Mouse (Mus musculus) megakaryocyte, embryonic 14.5 days (primary cell): Measurements from ENCODE around the gene Ctrb1.

Source experiments
- FLI1 ChIP-seq: IDR thresholded peaks from 2 replicates; pipeline ENCODE4 v1.6.1; 2012; ENCODE audit warnings: low read length, inconsistent platforms, mixed read lengths
- GATA1 ChIP-seq: IDR thresholded peaks from 3 replicates; pipeline ENCODE4 v1.6.1; 2012; ENCODE audit warnings: mixed read lengths, low read length, inconsistent platforms, borderline replicate concordance

DNA sequence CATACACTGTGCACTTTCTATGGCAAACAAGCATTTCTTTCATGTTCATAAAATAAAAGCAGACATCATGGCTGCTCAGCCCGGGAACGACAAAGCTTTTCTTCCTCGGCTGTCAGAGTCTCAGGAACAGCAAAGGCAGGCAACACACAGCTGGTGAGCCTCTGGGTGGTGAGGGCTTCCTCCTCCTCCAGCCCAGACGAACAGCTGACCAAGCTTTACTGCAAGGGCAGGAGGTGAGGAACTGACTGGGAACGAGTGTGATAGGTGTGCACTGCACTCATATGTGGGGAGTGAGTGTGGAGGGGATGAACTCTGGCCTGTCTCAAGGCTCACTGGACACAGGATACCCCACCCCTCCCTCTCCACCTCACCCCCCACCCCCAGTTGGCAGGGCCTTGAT is 28.1 kb upstream of the Ctrb1 start:
- TF ChIP-seq GATA1 (no peak), FLI1 (no peak)
